In the genomic region with DNA sequence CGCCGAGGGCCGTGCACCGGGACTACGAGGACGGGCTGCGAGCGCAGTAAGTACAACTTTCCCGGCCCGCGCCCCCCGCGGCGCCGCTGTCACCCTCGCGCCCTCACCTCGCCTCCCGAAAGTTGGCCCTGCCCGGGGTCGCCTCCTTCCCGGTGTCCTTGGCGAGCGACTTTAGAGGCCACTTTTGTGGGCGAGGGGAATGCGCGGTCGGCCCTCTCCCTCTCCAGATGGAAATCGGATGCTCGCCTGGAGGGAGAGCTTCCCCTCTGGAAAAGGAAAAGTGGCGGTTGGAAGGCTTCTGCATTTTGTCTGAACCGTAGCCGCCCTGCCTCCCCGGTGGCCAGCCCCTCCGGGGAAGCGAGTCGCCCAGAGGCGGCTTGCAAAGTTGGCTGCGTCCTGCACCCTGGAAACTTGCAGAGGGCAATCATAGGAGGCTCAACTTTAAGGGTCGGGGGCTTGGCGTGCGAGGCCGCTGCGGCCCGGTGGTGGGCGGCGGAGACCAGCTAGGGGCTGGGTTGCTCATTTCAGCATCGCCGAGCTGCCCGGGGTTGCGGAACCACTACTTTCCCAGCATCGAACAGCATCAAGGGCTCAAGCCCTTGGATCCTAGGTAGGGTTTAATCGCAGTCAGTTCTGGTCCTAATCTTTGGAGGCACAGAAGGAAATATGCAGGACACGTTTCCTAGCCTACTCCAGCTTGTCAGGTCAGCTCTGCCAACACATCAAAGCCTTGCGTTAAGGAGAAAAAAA, we compare ENCODE assay signal across 8 mouse cellular contexts. TPM values are rescaled to one million over a fixed set of nuclear protein-coding genes. Genes with fewer than 3 reads are reported as not detected.
DNase-seq lines count a peak whose midpoint lies in the region; ATAC-seq lines count a peak whose summit lies in the region.

No protein-coding gene starts in this region.

- no peaks in the 10 kb centered on the region for H3K36me3 ChIP-seq in embryonic facial prominence, embryonic 15.5 days
- peaks cover 7% of the 10 kb centered on the region for H3K36me3 ChIP-seq in limb, embryonic 15.5 days
- H3K36me3 ChIP-seq in midbrain, embryonic 16.5 days (ENCODE audit: control insufficient read depth, insufficient read depth, low read length) = no peaks in the 10 kb centered on the region

- intact Hi-C loops in heart, postnatal 14 days (cut with DNase I) = loop anchor here (2.0 kb wide), 1 partner anchor 20 kb away; no protein-coding TSS in a partner anchor

- no peaks in the 10 kb centered on the region for H3K27me3 ChIP-seq in embryonic facial prominence, embryonic 15.5 days
- no peaks in the 10 kb centered on the region for H3K27me3 ChIP-seq in limb, embryonic 15.5 days
- no peaks in the 10 kb centered on the region for H3K27me3 ChIP-seq in midbrain, embryonic 16.5 days (ENCODE audit: control insufficient read depth, insufficient read depth, low read depth, low read length)

- WGBS in embryonic facial prominence, embryonic 15.5 days = under 1% methylated on average over 52 of the region's 55 CpGs
- whole genome bisulfite sequencing in limb, embryonic 15.5 days = under 1% methylated on average over 55 of the region's 55 CpGs
- WGBS in midbrain, embryonic 16.5 days = under 1% methylated on average over 55 of the region's 55 CpGs

- H3K4me2 ChIP-seq in embryonic facial prominence, embryonic 15.5 days (replicated peaks) = peak overlapping the region; percentile 62
- H3K4me2 ChIP-seq in limb, embryonic 15.5 days = peak overlapping the region; percentile 76
- H3K4me2 ChIP-seq in midbrain, embryonic 16.5 days (ENCODE audit: low read length) = peak overlapping the region; percentile 63

- H3K27ac ChIP-seq in embryonic facial prominence, embryonic 15.5 days (replicated peaks) = peak overlapping the region; percentile 92
- peak overlapping the region; percentile 95 for H3K27ac ChIP-seq in limb, embryonic 15.5 days
- peak overlapping the region; percentile 77 for H3K27ac ChIP-seq in midbrain, embryonic 16.5 days (ENCODE audit: low read length)

- peaks cover 9% of the 10 kb centered on the region for H3K4me1 ChIP-seq in embryonic facial prominence, embryonic 15.5 days
- H3K4me1 ChIP-seq in limb, embryonic 15.5 days = peaks cover 16% of the 10 kb centered on the region
- H3K4me1 ChIP-seq in midbrain, embryonic 16.5 days (ENCODE audit: control insufficient read depth, insufficient read depth, low read length) = peaks cover 8% of the 10 kb centered on the region; the same call in 1 of the 2 replicates

- H3K9ac ChIP-seq in embryonic facial prominence, embryonic 15.5 days = peak overlapping the region; percentile 92
- H3K9ac ChIP-seq in limb, embryonic 15.5 days = peak overlapping the region; percentile 87
- peak overlapping the region; percentile 69 for H3K9ac ChIP-seq in midbrain, embryonic 16.5 days (ENCODE audit: low read depth, low read length)

- H3K4me3 ChIP-seq in embryonic facial prominence, embryonic 15.5 days (replicated peaks) = peak overlapping the region; percentile 87
- H3K4me3 ChIP-seq in limb, embryonic 15.5 days = peak overlapping the region; percentile 74
- H3K4me3 ChIP-seq in midbrain, embryonic 16.5 days (ENCODE audit: low read depth, low read length) = peak overlapping the region; percentile 74

- peak; percentile 66 to 72 for DNase-seq in heart, adult 18-20 months
- DNase-seq in heart, adult 11 months = no peak
- peak; percentile 19 for DNase-seq in T-cell, adult 2 months (ENCODE audit: low spot score)
- DNase-seq in heart, postnatal 14 days = peak; percentile 65
- DNase-seq in yolk sac, embryonic 10.5 days (ENCODE audit: low spot score) = peak; percentile 74

- ATAC-seq in embryonic facial prominence, embryonic 15.5 days (ENCODE audit: insufficient number of reproducible peaks, low FRiP score, low TSS enrichment, low read depth) = no peak
- no peak for ATAC-seq in limb, embryonic 15.5 days (ENCODE audit: insufficient number of reproducible peaks, low FRiP score, low TSS enrichment, low read depth)
- ATAC-seq in midbrain, embryonic 16.5 days = peak; percentile 33

- no peaks in the 10 kb centered on the region for H3K9me3 ChIP-seq in embryonic facial prominence, embryonic 15.5 days (replicated peaks)
- no peaks in the 10 kb centered on the region for H3K9me3 ChIP-seq in limb, embryonic 15.5 days
- H3K9me3 ChIP-seq in midbrain, embryonic 16.5 days (replicated peaks; ENCODE audit: control insufficient read depth, low read length, poor library complexity, severe bottlenecking) = no peaks in the 10 kb centered on the region

RNA-seq across cellular contexts. Expression of a gene that starts 0.5 kb away (rescaled TPM):
- 10 to 100 TPM; 48.4 to 55.5 TPM for total RNA-seq in heart, adult 18-20 months (2021)
- polyA plus RNA-seq in embryonic facial prominence, embryonic 15.5 days (2015; fragmentation: Nextera tagmentation; extraction: Ambion mirVana) = 8.7 and 9.5 TPM in 2 replicates
- total RNA-seq in heart, postnatal 14 days (2021) = 10 to 100 TPM; 58.2 to 58.4 TPM
- 9.9 and 13.6 TPM in 2 replicates for polyA plus RNA-seq in limb, embryonic 15.5 days (2015; fragmentation: Nextera tagmentation; extraction: Ambion mirVana)
- 5.0 and 6.0 TPM in 2 replicates for polyA plus RNA-seq in midbrain, embryonic 16.5 days (2015; fragmentation: Nextera tagmentation; extraction: Ambion mirVana)
